Mouse (Mus musculus): ENCODE data around the gene Tmem201. TPM values are rescaled to one million over a fixed set of nuclear protein-coding genes. Genes with fewer than 3 reads are reported as not detected.

Tmem201 gene
- polyA plus RNA-seq, 1 experiment from 2014 or later, result 53.3 TPM

DNA sequence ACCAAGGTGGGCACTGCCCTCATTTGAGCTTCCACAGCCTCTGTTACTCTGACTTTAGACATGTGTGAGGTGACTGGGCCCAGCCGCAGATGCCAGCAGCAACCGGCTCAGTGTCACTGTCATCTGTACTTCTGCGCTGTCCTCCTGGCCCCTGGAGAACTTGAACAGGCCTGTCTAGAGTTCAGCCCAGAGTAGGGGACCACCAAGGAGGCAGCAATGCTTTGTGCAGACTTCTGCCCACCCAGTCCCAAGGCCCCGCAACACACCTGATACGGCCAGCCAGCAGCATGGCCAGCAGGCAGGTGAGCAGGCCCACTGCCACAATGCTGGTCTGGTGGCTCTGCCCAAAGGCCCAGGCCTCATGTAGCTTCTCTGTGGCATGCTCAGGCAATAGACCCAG, 10.2 kb downstream of the Tmem201 start:
- Histone ChIP-seq H3K4me2 (no peak overlapping the region), H3K36me3 (peaks cover 48% of the 10 kb centered on the region), H3K9me3 (no peaks in the 10 kb centered on the region), H3K27me3 (no peaks in the 10 kb centered on the region), H3K9ac (no peak overlapping the region), H3K4me3 (no peak overlapping the region), H3K27ac (replicated peaks) (no peak overlapping the region), H3K4me1 (replicated peaks) (peaks cover 34% of the 10 kb centered on the region)
- WGBS, result 92% methylated on average over 5 of the region's 5 CpGs
- no peak for ATAC-seq (ENCODE audit: low FRiP score, low read depth)

DNA sequence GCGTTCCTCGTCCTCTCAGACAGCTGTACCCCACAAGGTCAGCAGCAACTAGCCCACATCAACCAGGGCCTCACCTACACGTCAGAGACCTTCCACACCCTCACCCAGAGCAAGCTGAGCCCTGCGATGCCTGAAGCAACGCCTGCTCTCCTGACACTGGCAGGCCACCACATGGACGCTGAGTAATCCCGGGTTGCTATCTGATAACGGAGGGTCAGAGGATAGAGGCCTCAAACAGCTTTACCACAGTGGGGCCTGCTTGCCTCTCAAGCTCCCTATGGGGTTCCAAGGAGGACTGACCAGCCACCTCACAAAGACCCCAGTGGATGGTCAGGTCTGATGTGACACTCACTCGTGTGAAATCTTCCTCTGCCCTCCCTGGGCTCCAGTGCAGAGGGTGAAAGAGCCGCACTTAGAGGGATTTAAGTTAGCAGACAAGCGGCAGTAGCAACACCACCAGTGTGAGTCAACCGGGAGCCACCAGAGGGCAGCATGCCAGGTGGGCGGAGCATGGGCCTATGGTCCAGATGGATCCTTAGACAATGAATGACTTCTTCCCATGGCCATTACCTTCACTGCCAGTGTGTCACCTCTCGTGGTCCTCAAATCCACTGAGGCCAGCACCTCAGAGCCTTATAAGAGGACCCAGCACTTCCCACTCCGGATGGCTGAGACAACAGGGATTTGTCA, 12.0 kb downstream of the Tmem201 start:
- no peak overlapping the region for H3K9ac ChIP-seq
- H3K4me1 ChIP-seq (replicated peaks), result peaks cover 33% of the 10 kb centered on the region
- no peaks in the 10 kb centered on the region for H3K9me3 ChIP-seq
- H3K27me3 ChIP-seq, result no peaks in the 10 kb centered on the region
- no peak overlapping the region for H3K4me3 ChIP-seq
- H3K27ac ChIP-seq (replicated peaks), result no peak overlapping the region
- H3K4me2 ChIP-seq, result no peak overlapping the region
- WGBS, result 66% methylated on average over 15 of the region's 15 CpGs
- no peak for ATAC-seq (ENCODE audit: low FRiP score, low read depth)
- peaks cover 54% of the 10 kb centered on the region for H3K36me3 ChIP-seq

DNA sequence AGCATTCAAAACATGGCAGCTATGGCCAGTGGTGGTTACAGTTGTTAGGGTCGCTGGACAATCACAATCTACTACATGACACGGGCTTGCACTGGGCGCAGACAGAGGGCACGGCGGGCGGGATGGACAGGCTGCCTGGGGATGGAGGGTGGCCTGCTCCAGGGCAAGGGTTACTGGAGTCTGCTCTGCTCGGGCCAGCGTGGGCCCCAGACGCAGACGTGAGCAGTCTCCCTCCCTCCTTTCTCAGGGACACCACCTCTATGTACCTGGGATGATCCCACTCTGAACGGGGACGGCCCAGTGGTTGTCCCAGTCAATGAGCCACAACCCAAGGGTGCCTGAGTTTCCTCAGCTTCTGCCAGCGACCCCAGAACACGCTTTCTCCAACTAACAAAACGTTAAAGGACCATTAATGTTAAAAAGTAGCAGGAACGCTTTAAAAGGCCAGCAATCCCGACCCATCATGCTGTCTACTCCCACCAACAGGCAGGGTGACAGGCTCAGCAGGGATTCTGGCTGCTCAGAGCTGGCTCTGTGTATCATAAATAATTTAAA, 12.9 kb downstream of the Tmem201 start:
- WGBS, result 88% methylated on average over 17 of the region's 17 CpGs
- no peak overlapping the region for H3K9ac ChIP-seq
- H3K27me3 ChIP-seq, result no peaks in the 10 kb centered on the region
- no peak overlapping the region for H3K4me2 ChIP-seq
- peaks cover 55% of the 10 kb centered on the region for H3K36me3 ChIP-seq
- H3K4me1 ChIP-seq (replicated peaks), result peaks cover 33% of the 10 kb centered on the region
- no peak for ATAC-seq (ENCODE audit: low FRiP score, low read depth)
- 0 out of 2 replicates have a peak overlapping the region, but pooled peaks have one; percentile 22 for H3K27ac ChIP-seq (replicated peaks)
- H3K4me3 ChIP-seq, result no peak overlapping the region
- no peaks in the 10 kb centered on the region for H3K9me3 ChIP-seq

DNA sequence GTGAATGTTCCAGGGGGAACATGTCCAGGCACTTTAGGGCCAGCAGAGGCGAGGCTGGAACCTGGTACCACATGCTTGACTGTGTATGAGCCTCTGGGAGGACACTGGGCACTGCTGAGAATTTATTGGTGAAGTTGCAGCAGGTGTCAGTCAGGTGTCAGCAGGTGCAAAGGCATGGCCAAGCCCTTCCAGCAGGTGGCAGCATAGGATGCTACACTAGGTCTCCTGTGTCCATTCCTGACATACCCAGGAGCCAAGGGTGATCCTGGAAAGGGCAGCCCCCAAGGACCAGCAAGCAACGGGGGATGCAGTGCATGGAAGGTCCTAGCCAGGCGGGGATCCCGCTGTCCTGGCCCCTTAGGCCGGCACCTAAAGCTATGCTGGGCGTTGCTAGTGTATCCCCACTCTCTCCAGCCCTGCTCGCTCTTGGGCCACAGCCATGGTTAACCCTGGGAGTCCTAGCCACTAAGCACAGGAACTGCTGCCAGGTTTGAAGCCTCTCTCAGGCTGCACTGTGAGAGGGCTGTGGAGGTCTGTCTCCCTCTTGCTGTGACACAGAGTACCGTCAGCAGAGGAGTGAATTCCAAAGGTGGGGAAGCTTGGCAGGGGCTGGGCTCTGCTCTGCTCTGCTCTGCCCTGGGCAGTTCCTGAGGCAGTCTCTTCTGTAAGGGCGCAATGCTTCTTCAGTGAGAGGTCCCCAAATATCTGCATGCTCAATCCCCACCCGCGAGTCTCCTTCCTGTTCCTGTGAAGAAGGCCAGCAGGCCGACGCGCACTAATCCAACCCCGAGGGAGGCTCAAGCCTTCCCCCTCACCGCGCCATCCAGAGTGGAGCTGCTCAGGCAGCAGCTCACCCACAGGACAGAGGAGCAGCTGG, 13.8 kb downstream of the Tmem201 start:
- Histone ChIP-seq H3K9me3 (no peaks in the 10 kb centered on the region), H3K27ac (replicated peaks) (0 out of 2 replicates have a peak overlapping the region, but pooled peaks have one; percentile 22), H3K4me2 (no peak overlapping the region), H3K27me3 (no peaks in the 10 kb centered on the region), H3K4me1 (replicated peaks) (peaks cover 27% of the 10 kb centered on the region), H3K4me3 (no peak overlapping the region), H3K36me3 (peaks cover 55% of the 10 kb centered on the region), H3K9ac (no peak overlapping the region)
- whole genome bisulfite sequencing, result 66% methylated on average over 17 of the region's 17 CpGs
- ATAC-seq (ENCODE audit: low FRiP score, low read depth), result no peak

DNA sequence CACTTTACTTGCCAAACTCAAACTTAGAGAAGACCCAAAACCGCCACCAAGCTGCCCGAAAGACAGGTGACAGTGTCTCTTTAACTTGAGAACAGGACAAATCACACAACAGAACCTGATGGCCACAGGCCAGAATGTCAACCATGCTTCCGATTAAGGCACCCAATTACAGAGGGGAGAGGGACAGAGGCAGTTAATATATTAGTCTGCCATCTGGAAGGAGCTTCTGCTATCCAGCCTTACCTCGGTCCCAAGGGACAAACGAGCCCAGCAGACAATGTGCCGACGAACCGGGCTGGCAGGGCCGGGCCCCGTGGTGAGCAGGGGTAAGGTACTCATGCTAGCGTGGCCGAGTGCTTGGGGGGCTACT, 14.8 kb downstream of the Tmem201 start:
- no peak overlapping the region for H3K9ac ChIP-seq
- no peak overlapping the region for H3K4me3 ChIP-seq
- no peak for ATAC-seq (ENCODE audit: low FRiP score, low read depth)
- 57% methylated on average over 12 of the region's 12 CpGs for WGBS
- H3K27ac ChIP-seq (replicated peaks), result no peak overlapping the region
- peaks cover 26% of the 10 kb centered on the region for H3K4me1 ChIP-seq (replicated peaks)
- no peaks in the 10 kb centered on the region for H3K27me3 ChIP-seq
- no peak overlapping the region for H3K4me2 ChIP-seq
- no peaks in the 10 kb centered on the region for H3K9me3 ChIP-seq
- peaks cover 59% of the 10 kb centered on the region for H3K36me3 ChIP-seq

DNA sequence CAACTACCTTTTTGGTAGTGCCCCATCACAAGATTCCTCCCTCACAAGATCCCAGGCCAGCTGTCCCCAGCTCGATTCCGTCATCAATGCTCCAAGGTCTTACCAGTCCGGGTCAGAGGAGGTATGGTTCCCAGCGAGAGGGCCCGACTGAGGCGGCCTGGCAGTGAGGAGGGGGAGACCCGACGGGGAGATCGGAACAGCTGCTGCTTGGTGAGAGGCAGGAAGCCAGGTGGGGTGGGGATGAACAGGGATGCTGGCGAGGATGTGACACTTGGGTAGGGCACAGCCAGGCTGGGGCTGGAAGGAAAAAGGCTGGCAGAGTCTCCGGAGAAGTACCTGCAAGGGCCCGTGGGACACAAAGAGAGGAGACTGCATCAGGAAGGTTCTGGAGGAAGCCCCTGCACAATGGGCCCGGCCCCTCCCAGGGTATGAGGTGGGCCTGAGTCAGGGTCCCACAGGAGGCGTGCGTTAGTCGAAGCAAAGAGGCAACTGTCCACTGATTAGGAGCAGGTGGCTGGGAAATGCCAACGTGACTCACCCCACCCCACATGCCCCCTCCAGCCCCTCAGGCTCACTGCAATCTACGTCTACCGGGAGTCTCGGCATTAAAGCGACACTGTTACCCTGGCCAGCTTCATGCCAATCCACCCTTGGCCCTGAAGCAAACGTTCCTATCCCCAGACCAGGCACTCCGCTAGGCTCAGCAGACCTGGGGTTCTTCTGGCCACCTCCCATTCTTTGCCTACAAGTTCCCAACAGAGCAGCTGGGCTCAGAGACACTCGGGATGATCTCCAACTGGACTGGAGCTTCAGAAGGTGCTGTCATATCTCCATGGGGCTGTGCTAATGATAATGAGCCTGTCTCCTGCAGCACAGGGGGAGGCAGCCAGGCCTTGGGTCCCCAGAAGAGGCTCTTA, 15.5 kb downstream of the Tmem201 start:
- no peak overlapping the region for H3K4me3 ChIP-seq
- H3K36me3 ChIP-seq, result peaks cover 61% of the 10 kb centered on the region
- H3K4me2 ChIP-seq, result no peak overlapping the region
- no peaks in the 10 kb centered on the region for H3K27me3 ChIP-seq
- H3K9ac ChIP-seq, result no peak overlapping the region
- no peak overlapping the region for H3K27ac ChIP-seq (replicated peaks)
- 68% methylated on average over 24 of the region's 24 CpGs for WGBS
- H3K4me1 ChIP-seq (replicated peaks), result peaks cover 26% of the 10 kb centered on the region
- ATAC-seq (ENCODE audit: low FRiP score, low read depth), result no peak
- H3K9me3 ChIP-seq, result no peaks in the 10 kb centered on the region

DNA sequence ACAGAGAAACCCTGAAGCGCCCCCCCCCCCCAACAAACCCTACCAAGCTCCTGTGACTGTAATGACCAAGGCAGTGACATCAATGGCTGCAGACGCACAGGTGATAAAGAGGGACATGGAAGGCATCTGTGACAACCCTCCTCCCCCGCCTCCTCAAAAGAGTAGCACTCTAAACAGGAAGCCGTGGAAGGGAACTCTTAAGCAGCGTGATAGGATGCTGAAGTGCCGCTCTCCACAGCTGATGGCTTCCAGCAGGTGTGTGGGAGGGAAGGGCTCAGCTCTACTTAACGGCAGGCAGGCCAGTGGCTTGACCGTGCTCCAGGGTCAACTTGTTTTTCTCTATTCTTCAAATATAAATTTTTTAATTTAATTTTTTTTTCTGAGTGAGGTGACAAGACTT, 16.7 kb downstream of the Tmem201 start:
- Histone ChIP-seq H3K9me3 (no peaks in the 10 kb centered on the region), H3K9ac (no peak overlapping the region), H3K4me1 (replicated peaks) (peaks cover 26% of the 10 kb centered on the region), H3K36me3 (peaks cover 61% of the 10 kb centered on the region), H3K27me3 (no peaks in the 10 kb centered on the region), H3K4me3 (no peak overlapping the region), H3K4me2 (no peak overlapping the region), H3K27ac (replicated peaks) (no peak overlapping the region)
- ATAC-seq (ENCODE audit: low FRiP score, low read depth), result no peak
- WGBS, result 85% methylated on average over 8 of the region's 8 CpGs

DNA sequence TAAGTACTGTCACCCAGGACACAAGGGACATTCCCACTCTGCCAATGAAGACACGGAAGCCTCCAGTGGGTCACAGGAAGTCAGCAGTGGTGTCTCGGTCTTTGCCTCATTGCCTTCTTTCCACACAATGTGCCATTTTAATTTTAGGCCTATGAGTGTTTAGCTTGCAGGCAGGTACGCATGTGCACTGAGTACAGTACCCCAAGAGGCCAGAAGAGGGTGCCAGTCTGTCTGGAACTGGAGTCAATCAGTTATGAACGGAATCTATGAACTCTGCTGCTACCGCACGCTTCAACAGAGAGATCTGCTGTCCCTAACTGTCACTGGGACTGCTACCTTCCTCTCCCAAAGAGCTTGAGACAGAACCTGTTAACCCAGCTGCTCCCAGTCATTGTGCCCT, 18.2 kb downstream of the Tmem201 start:
- Histone ChIP-seq H3K36me3 (peaks cover 68% of the 10 kb centered on the region), H3K4me2 (no peak overlapping the region), H3K9me3 (no peaks in the 10 kb centered on the region), H3K4me1 (replicated peaks) (peaks cover 20% of the 10 kb centered on the region), H3K4me3 (no peak overlapping the region), H3K9ac (no peak overlapping the region), H3K27me3 (no peaks in the 10 kb centered on the region), H3K27ac (replicated peaks) (no peak overlapping the region)
- WGBS, result 79% methylated on average over 6 of the region's 6 CpGs
- ATAC-seq (ENCODE audit: low FRiP score, low read depth), result no peak

DNA sequence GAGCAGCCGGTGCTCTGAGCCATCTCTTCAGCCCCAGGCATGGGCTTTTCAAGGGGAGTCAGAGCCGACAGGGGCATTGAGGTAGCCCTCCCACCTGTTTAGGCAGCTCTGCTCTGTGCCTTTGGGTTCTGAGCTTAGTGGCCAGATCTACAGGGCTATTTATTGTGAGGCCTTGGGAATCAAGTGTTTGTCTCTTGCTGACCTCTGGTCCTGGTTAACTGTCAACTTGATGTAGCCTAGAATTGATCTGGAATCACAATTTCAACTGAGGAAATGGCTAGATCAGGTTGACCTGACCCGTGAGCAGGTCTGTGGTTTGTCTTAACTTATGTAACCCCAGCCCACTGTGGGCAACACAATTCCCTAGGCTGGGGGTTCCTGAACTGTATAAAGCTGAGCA, 23.3 kb downstream of the Tmem201 start:
- H3K4me3 ChIP-seq, result no peak overlapping the region
- WGBS, result 90% methylated on average over 3 of the region's 3 CpGs
- no peak overlapping the region for H3K9ac ChIP-seq
- H3K27me3 ChIP-seq, result no peaks in the 10 kb centered on the region
- no peak overlapping the region for H3K4me2 ChIP-seq
- H3K4me1 ChIP-seq (replicated peaks), result no peaks in the 10 kb centered on the region
- no peak overlapping the region for H3K27ac ChIP-seq (replicated peaks)
- ATAC-seq (ENCODE audit: low FRiP score, low read depth), result no peak
- H3K9me3 ChIP-seq, result no peaks in the 10 kb centered on the region
- peaks cover 47% of the 10 kb centered on the region for H3K36me3 ChIP-seq

DNA sequence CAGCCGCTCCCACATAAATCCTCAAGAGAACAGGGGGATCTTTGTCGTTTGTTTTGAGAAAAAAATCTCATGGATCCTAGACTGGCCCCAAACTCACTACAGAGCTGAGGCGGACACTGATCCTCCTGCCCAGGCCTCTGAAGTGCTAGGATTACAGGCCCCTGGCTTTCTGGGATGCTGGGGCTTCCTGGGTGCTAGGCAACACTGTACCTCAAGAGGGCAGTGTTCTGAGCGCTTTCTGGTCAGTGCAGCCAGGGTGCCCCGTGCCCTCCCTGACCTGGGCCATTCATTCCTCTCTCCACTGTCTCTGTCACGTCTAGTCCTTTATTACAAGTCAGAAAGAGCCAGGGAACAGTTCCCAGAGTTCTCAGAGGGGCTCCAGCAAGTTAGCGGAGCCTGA, 25.9 kb downstream of the Tmem201 start:
- WGBS, result 17% methylated on average over 7 of the region's 7 CpGs
- Histone ChIP-seq H3K36me3 (peaks cover 22% of the 10 kb centered on the region), H3K27ac (replicated peaks) (no peak overlapping the region), H3K4me1 (replicated peaks) (no peaks in the 10 kb centered on the region), H3K27me3 (no peaks in the 10 kb centered on the region), H3K4me3 (no peak overlapping the region), H3K9me3 (no peaks in the 10 kb centered on the region), H3K4me2 (no peak overlapping the region), H3K9ac (no peak overlapping the region)
- no peak for ATAC-seq (ENCODE audit: low FRiP score, low read depth)

DNA sequence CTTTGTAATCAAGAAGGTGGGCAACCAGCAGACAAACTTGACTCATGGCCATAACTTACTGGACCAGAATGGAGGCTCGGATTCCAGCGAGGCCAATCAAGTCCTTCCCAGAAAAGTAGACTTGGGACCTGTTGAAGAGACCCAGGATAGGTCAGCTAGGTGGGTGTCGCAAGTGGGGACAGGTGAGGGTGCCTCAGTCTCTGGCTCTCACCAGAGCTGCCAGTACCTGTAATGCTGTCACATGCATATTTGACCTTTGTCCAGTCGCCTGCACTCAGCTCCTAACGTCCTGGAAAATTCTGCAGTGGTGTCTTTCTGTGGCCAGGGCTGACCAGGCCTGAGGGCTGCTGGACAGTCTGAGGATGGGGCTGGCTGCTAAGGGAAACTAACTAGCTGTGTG, 26.4 kb downstream of the Tmem201 start:
- Histone ChIP-seq H3K9ac (no peak overlapping the region), H3K27ac (replicated peaks) (no peak overlapping the region), H3K36me3 (peaks cover 18% of the 10 kb centered on the region), H3K4me3 (no peak overlapping the region), H3K4me1 (replicated peaks) (no peaks in the 10 kb centered on the region), H3K9me3 (no peaks in the 10 kb centered on the region), H3K27me3 (no peaks in the 10 kb centered on the region), H3K4me2 (no peak overlapping the region)
- 91% methylated on average over 5 of the region's 5 CpGs for WGBS
- ATAC-seq (ENCODE audit: low FRiP score, low read depth), result no peak

Measured in hindbrain, embryonic 15.5 days (tissue).